ENCODE assay signal across 8 mouse cellular contexts in genomic region chr11:85843347-85843692, GRCm38 (mm10). TPM values are rescaled to one million over a fixed set of nuclear protein-coding genes. Genes with fewer than 3 reads are reported as not detected.
DNase-seq lines count a peak whose midpoint lies in the region; ATAC-seq and TF ChIP-seq lines count a peak whose summit lies in the region.

No protein-coding gene starts in this region.

- TF ChIP-seq CTCF in heart, adult 2 months (IDR thresholded peaks at IDR 0.05), result no peak; the same call in 1 of the 2 replicates
- TF ChIP-seq CTCF in kidney, adult 2 months (conservative IDR thresholded peaks at IDR 0.05; ENCODE audit: insufficient read depth, insufficient read length, low read depth, low read length), result peak; percentile 75
- peak; percentile 93 for TF ChIP-seq CTCF in lung, postnatal 0 days (IDR thresholded peaks at IDR 0.05)

- H3K9me3 ChIP-seq in lung, postnatal 0 days (ENCODE audit: low read length), result no peaks in the 10 kb centered on the region

- H3K79me2 ChIP-seq in heart, adult 2 months (replicated peaks; ENCODE audit: control insufficient read depth, insufficient read depth, low read length), result no peaks in the 10 kb centered on the region

- peaks cover 4% of the 10 kb centered on the region for H3K4me1 ChIP-seq in heart, adult 2 months (ENCODE audit: control insufficient read depth, insufficient read depth, low read length)
- peaks cover 29% of the 10 kb centered on the region; the same call in 1 of the 2 replicates for H3K4me1 ChIP-seq in kidney, adult 2 months (ENCODE audit: control insufficient read depth, insufficient read depth, low read length)
- peaks cover 14% of the 10 kb centered on the region; the same call in 1 of the 2 replicates for H3K4me1 ChIP-seq in lung, postnatal 0 days (ENCODE audit: insufficient read depth, low read depth, low read length)

- WGBS in heart, adult 2 months, result under 1% methylated on average over 18 of the region's 18 CpGs
- 2% methylated on average over 18 of the region's 18 CpGs for WGBS in kidney, adult 2 months
- 2% methylated on average over 18 of the region's 18 CpGs for WGBS in lung, postnatal 0 days

- no peaks in the 10 kb centered on the region for H3K36me3 ChIP-seq in heart, adult 2 months (ENCODE audit: control insufficient read depth, insufficient read depth, low read length)
- peaks cover 1% of the 10 kb centered on the region; the same call in 1 of the 2 replicates for H3K36me3 ChIP-seq in kidney, adult 2 months (ENCODE audit: control insufficient read depth, insufficient read depth, low read length)
- peaks cover 12% of the 10 kb centered on the region; the same call in 1 of the 2 replicates for H3K36me3 ChIP-seq in lung, postnatal 0 days (ENCODE audit: insufficient read depth, low read length)

- H3K4me2 ChIP-seq in lung, postnatal 0 days (replicated peaks; ENCODE audit: low read depth, low read length), result peak overlapping the region; percentile 80

- no peak for TF ChIP-seq EP300 in heart, adult 2 months (IDR thresholded peaks at IDR 0.05; ENCODE audit: insufficient read depth, low read depth, low read length)
- peak; percentile 32; the same call in 1 of the 2 replicates for TF ChIP-seq EP300 in lung, postnatal 0 days (IDR thresholded peaks at IDR 0.05)

- peak; percentile 24 for ATAC-seq in lung, postnatal 0 days

- peaks cover 2% of the 10 kb centered on the region for H3K27me3 ChIP-seq in heart, adult 2 months (ENCODE audit: control insufficient read depth, insufficient read depth, low read length)
- no peaks in the 10 kb centered on the region for H3K27me3 ChIP-seq in kidney, adult 2 months (replicated peaks; ENCODE audit: control insufficient read depth, insufficient read depth, low read length)
- H3K27me3 ChIP-seq in lung, postnatal 0 days (replicated peaks; ENCODE audit: insufficient read depth, low read length), result peaks cover 21% of the 10 kb centered on the region

- intact Hi-C loops in heart, adult 2 months (cut with DNase I), result loop anchor here (5.0 kb wide), 2 partner anchors 326 to 461 kb away; no protein-coding TSS in a partner anchor

- TF ChIP-seq POLR2A in heart, adult 2 months (IDR thresholded peaks at IDR 0.05; ENCODE audit: insufficient read depth, low read depth, low read length), result no peak
- peak; percentile 50 for TF ChIP-seq POLR2A in kidney, adult 2 months (IDR thresholded peaks at IDR 0.05; ENCODE audit: low read depth, low read length)

- H3K9ac ChIP-seq in heart, adult 2 months (ENCODE audit: low read depth, low read length), result peak overlapping the region; percentile 50
- H3K9ac ChIP-seq in lung, postnatal 0 days (replicated peaks; ENCODE audit: low read depth), result peak overlapping the region; percentile 45; the same call in 1 of the 2 replicates

- H3K4me3 ChIP-seq in heart, adult 2 months, result peak overlapping the region; percentile 70
- H3K4me3 ChIP-seq in kidney, adult 2 months (ENCODE audit: insufficient read depth, low read depth, low read length), result peak overlapping the region; percentile 77; the same call in 1 of the 2 replicates
- H3K4me3 ChIP-seq in lung, postnatal 0 days (ENCODE audit: low read depth, low read length), result peak overlapping the region; percentile 47

- H3K27ac ChIP-seq in heart, adult 2 months, result peak overlapping the region; percentile 73
- peak overlapping the region; percentile 59 for H3K27ac ChIP-seq in kidney, adult 2 months (ENCODE audit: insufficient read depth, low read depth, low read length)
- peak overlapping the region; percentile 97 for H3K27ac ChIP-seq in lung, postnatal 0 days (ENCODE audit: low read length)

- peak; percentile 20 for DNase-seq in right cerebral cortex, postnatal 25 days
- no peak for DNase-seq in right cerebral cortex, adult 18-20 months
- peak; percentile 69 for DNase-seq in embryo, embryonic 11.5 days (ENCODE audit: low read depth, low spot score)
- peak; percentile 85 to 87 for DNase-seq in heart, adult 2 months
- DNase-seq in kidney, adult 2 months, result peak; percentile 85
- DNase-seq in lung, postnatal 0 days (ENCODE audit: low spot score), result peak; percentile 93
- DNase-seq in ovary, postnatal 36 days (ENCODE audit: low spot score), result peak; percentile 85
- DNase-seq in c-Kit-positive CD71-positive TER-119-positive erythroid progenitor cells, embryonic 14.5 days (ENCODE audit: low spot score), result no peak

RNA-seq across cellular contexts. Expression of gene Gm11444, which starts 6.8 kb away (rescaled TPM):
- not detected for total RNA-seq in heart, adult 2 months (2021)
- not detected in 2 replicates for polyA plus RNA-seq in heart, adult 2 months (2012; rRNA removed)
- not detected in 2 replicates for polyA plus RNA-seq in kidney, adult 2 months (2012; rRNA removed)
- not detected in 2 replicates for polyA plus RNA-seq in lung, postnatal 0 days (2015; fragmentation: Nextera tagmentation; extraction: Ambion mirVana)

RNA-seq across cellular contexts. Expression of gene Tbx2, which starts 11.0 kb away (rescaled TPM):
- total RNA-seq in heart, adult 2 months (2021), result 1 to 10 TPM; 5.5 to 5.7 TPM
- 6.9 and 7.5 TPM in 2 replicates for polyA plus RNA-seq in heart, adult 2 months (2012; rRNA removed)
- polyA plus RNA-seq in kidney, adult 2 months (2012; rRNA removed), result 58.5 and 66.9 TPM in 2 replicates
- 43.6 and 49.6 TPM in 2 replicates for polyA plus RNA-seq in lung, postnatal 0 days (2015; fragmentation: Nextera tagmentation; extraction: Ambion mirVana)

RNA-seq across cellular contexts. Expression of gene Tbx4, which starts 42.9 kb away (rescaled TPM):
- total RNA-seq in heart, adult 2 months (2021), result not detected
- 0.09 and 0.55 TPM in 2 replicates for polyA plus RNA-seq in heart, adult 2 months (2012; rRNA removed)
- polyA plus RNA-seq in kidney, adult 2 months (2012; rRNA removed), result 0.08 TPM in 2 replicates
- polyA plus RNA-seq in lung, postnatal 0 days (2015; fragmentation: Nextera tagmentation; extraction: Ambion mirVana), result 46.2 and 48.5 TPM in 2 replicates

Comparison
In these comparisons a context has a peak if more than half of its experiments do, and no peak if none do; other contexts are left out.
1. DNase-seq: peak in right cerebral cortex, postnatal 25 days (single experiment), embryo, embryonic 11.5 days (single experiment), heart, adult 2 months (2 of 2), kidney, adult 2 months (single experiment), lung, postnatal 0 days (single experiment) and ovary, postnatal 36 days (single experiment); none in right cerebral cortex, adult 18-20 months (single experiment) and c-Kit-positive CD71-positive TER-119-positive erythroid progenitor cells, embryonic 14.5 days (single experiment).
2. RNA of gene Tbx4, which starts 42.9 kb away (polyA plus RNA-seq): 46.2 to 48.5 TPM in lung, postnatal 0 days; 0.09 to 0.55 TPM in heart, adult 2 months and 0.08 TPM in kidney, adult 2 months; every median in the first group is over 10 times any median in the second.
3. Peak in every context shown above with its lines, with median percentiles within 50 percentile points of each other: H3K27ac ChIP-seq and H3K4me3 ChIP-seq.